Mouse (Mus musculus) forebrain, embryonic 16.5 days (tissue): ENCODE measurements around the gene Filip1l. TPM values are rescaled to one million over a fixed set of nuclear protein-coding genes. Genes with fewer than 3 reads are reported as not detected.
A peak's percentile ranks its signal among the peaks of the same experiment; 100 is the strongest.
"Not testable (repeated sequence)": the region's sequence is repeated elsewhere in the genome, so short reads cannot be mapped to it uniquely, and the experiment has no call there.

Experiments
- ATAC-seq: fragments of 200-750 bp; cut with Nextera tagmentation; 2 replicates; pipeline ENCODE4 v1.8.0; 2017; ENCODE audit warnings: mild to moderate bottlenecking, moderate library complexity
- H3K27ac ChIP-seq: fragments of 300-500 bp; sonication (generic); 2 replicates; pipeline ENCODE4 v1.5.1; 2014; ENCODE audit warnings: low read length, control low read depth
- H3K27me3 ChIP-seq: fragments of 300-500 bp; sonication (generic); replicated peaks from 2 replicates; pipeline ENCODE4 v1.6.1; 2014; ENCODE audit warnings: low read length; ENCODE audit not compliant: control insufficient read depth, insufficient read depth
- H3K36me3 ChIP-seq: fragments of 300-500 bp; sonication (generic); 2 replicates; pipeline ENCODE4 v1.6.1; 2014; ENCODE audit not compliant: control insufficient read depth, insufficient read depth
- H3K4me1 ChIP-seq: fragments of 300-500 bp; sonication (generic); replicated peaks from 2 replicates; pipeline ENCODE4 v1.6.1; 2014; ENCODE audit warnings: low read length; ENCODE audit not compliant: control insufficient read depth, insufficient read depth
- H3K4me2 ChIP-seq: fragments of 300-500 bp; sonication (generic); 2 replicates; pipeline ENCODE4 v1.6.1; 2014; ENCODE audit warnings: mild to moderate bottlenecking, low read length, control low read depth
- H3K4me3 ChIP-seq: fragments of 300-500 bp; sonication (generic); replicated peaks from 2 replicates; pipeline ENCODE4 v1.5.1; 2014; ENCODE audit warnings: mild to moderate bottlenecking, low read length, control low read depth
- H3K9ac ChIP-seq: fragments of 300-500 bp; sonication (generic); replicated peaks from 2 replicates; pipeline ENCODE4 v1.6.1; 2014; ENCODE audit warnings: low read depth, low read length, control low read depth
- H3K9me3 ChIP-seq: fragments of 300-500 bp; sonication (generic); 2 replicates; pipeline ENCODE4 v1.6.1; 2016; ENCODE audit warnings: low read length; ENCODE audit not compliant: control insufficient read depth
- WGBS: fragments of 180-500 bp; shearing (Covaris S2); extraction: QIAGEN DNeasy Blood & Tissue Kit; methylation state at CpG from one replicate; pipeline ENCODE4 v1.1.7; 2014; 5-methylcytosine and 5-hydroxymethylcytosine counted together
- polyA plus RNA-seq: library from polyadenylated mRNA; unstranded; fragments of >200 nt; fragmentation: Nextera tagmentation; extraction: Ambion mirVana; gene quantifications from 2 replicates; pipeline ENCODE4 v1.2.1, GENCODE M21; 2015

The Filip1l gene
- polyA plus RNA-seq, 1 experiment from 2014 or later: 2.2 TPM

DNA sequence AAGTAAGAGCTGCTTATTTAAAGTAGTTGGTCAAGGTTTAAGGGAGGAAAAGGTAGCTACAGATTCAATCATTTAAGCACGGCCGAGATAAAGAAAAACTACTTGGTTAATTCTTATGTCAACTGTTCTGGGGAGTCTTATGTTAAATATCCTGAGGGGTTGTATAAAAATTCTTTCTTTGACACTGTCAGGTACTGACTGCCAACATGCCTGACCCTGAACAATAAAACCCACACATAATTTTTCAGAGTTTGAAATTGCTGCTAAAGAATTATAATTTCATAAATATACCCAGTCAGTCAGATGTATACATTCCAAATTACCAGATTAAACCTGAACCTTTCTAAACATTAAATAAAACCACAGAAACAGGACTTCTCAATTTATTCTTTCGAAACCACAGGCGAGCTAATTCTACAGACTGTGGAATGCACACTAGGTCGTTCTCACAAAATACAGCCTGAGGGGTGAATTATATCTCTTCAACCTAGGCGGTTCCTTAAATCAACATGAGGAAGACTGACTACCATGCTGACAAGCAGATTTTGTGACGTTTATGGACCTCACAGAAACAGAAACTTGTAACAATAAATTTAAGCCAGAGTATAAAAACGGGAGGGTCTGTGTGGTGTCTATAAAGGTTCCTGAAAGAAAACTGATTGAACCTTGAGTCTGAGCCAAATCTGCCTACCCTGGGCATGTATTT lies 30.5 kb downstream of the Filip1l start:
- WGBS: 67% methylated on average over 8 of the region's 8 CpGs
- Histone ChIP-seq H3K27me3 (no peaks in the 10 kb centered on the region), H3K4me2 (no peak overlapping the region)

DNA sequence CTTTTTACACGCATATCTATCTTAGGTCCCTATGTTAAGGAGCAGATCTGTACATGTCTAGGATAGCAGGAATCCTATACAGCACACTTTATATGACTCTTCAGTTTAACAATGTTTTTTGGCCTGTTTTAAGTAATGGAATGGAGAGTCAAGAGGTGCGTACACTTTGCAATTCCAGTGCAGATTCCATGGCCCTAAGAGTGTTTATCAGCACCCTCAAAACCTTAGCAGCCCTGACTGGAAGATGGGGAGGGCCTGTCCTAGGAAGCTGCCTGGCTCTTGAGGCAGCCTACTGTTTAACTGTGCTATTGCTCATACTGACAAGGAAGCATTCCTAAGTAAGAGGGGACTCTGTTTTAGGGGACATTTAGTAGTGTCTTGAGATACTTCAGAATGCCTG lies 31.4 kb downstream of the Filip1l start:
- no peak for ATAC-seq
- Histone ChIP-seq H3K4me2 (no peak overlapping the region), H3K27ac (no peak overlapping the region), H3K27me3 (no peaks in the 10 kb centered on the region), H3K9me3 (no peaks in the 10 kb centered on the region), H3K4me1 (no peaks in the 10 kb centered on the region), H3K9ac (no peak overlapping the region), H3K4me3 (no peak overlapping the region), H3K36me3 (no peaks in the 10 kb centered on the region)
- 93% methylated on average over 2 of the region's 2 CpGs for WGBS

More for the DNA sequence above, 30.5 kb downstream of the Filip1l start:
- H3K4me1 ChIP-seq: no peaks in the 10 kb centered on the region
- H3K9ac ChIP-seq: no peak overlapping the region
- no peak overlapping the region for H3K4me3 ChIP-seq
- no peak for ATAC-seq
- no peaks in the 10 kb centered on the region for H3K9me3 ChIP-seq
- no peaks in the 10 kb centered on the region for H3K36me3 ChIP-seq
- no peak overlapping the region for H3K27ac ChIP-seq

DNA sequence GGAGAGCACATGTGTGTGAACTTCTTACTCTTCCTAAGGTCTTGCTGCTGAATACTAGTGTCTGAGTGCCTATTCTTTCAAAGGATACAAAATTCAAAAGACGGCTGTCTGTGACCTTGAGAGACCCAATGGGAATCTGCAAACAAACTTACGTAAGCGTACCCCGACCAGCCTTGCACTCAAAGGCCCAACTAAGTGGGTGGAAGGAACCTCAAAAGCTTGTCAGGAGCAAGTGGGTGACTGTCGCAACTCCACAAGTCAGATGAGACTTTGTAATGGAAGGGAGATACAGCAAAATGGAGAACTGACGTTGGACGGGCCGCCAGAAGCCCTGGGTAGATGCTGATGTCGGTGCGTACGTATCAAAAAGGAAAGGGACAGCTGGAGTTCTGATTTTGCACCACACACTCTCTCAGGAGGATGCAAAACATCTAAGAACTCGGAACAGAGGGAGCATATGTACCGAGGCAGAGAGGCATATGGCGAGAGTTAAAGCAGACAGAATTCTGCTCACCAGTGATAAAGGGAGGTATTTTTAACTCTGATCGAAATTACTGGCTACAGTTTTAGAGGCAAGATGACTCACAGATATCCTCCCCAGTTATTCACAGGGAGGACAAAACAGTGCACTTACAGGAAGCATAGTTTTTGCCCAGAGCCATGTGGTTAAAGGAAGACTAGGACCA lies 36.8 kb downstream of the Filip1l start:
- H3K4me3 ChIP-seq: no peak overlapping the region
- no peaks in the 10 kb centered on the region for H3K4me1 ChIP-seq
- no peak overlapping the region for H3K9ac ChIP-seq
- no peak overlapping the region for H3K27ac ChIP-seq
- H3K36me3 ChIP-seq: no peaks in the 10 kb centered on the region
- ATAC-seq: no peak
- 82% methylated on average over 15 of the region's 15 CpGs for WGBS
- no peaks in the 10 kb centered on the region for H3K27me3 ChIP-seq
- no peak overlapping the region for H3K4me2 ChIP-seq
- no peaks in the 10 kb centered on the region for H3K9me3 ChIP-seq

DNA sequence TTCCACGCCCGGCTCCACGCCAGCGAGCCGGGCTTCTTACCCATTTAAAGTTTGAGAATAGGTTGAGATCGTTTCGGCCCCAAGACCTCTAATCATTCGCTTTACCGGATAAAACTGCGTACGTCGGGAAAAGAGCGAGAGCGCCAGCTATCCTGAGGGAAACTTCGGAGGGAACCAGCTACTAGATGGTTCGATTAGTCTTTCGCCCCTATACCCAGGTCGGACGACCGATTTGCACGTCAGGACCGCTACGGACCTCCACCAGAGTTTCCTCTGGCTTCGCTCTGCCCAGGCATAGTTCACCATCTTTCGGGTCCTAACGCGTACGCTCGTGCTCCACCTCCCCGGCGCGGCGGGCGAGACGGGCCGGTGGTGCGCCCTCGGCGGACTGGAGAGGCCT lies 38.3 kb downstream of the Filip1l start:
- ATAC-seq, H3K9ac ChIP-seq, H3K9me3 ChIP-seq, H3K4me2 ChIP-seq, H3K27ac ChIP-seq, H3K36me3 ChIP-seq, H3K4me1 ChIP-seq, H3K27me3 ChIP-seq, H3K4me3 ChIP-seq: not testable (repeated sequence)
- WGBS: 25% methylated on average over 21 of the region's 39 CpGs

DNA sequence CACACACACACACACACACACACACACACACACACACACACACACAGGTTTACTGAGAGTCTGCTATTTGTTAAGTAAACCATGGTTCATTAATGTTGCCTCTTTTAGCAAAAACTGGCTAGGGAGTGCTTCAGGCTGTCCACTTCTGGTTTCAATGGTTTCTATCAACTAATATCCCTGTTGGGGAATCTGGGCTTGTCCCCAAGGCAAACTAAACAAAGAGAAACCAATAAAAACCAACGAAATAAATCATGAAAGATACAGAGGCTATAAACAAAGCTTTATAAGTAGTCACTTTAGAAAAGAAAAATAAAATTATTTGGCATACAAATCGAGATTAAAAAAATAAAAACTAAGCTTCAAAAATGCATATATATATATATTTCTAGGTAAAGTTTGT lies 39.6 kb downstream of the Filip1l start:
- Histone ChIP-seq H3K27ac (no peak overlapping the region), H3K9ac (no peak overlapping the region), H3K9me3 (no peaks in the 10 kb centered on the region), H3K4me1 (no peaks in the 10 kb centered on the region), H3K36me3 (no peaks in the 10 kb centered on the region), H3K4me3 (no peak overlapping the region), H3K4me2 (no peak overlapping the region), H3K27me3 (no peaks in the 10 kb centered on the region)
- no peak for ATAC-seq
- 83% methylated on average over 2 of the region's 2 CpGs for WGBS

DNA sequence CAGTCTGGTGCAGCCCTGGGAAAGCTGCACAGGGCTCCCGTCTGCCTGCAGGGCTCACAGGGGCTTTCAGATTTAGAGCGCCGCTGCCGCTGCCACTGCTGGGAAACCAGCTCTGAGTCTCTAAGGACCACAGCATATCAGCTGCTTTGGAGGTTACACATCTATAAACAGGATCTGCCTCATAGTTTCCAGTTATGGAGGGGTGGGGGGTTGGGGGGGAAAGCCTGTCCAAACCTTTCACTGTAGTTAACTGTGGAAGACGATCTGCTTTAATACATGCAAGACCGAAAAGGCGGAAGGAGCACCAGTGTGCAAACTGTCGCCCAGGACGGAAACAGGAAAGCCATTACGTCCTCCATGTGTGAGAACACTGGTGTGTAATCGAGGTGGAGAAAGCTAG lies 40.3 kb downstream of the Filip1l start:
- H3K4me2 ChIP-seq: no peak overlapping the region
- H3K27me3 ChIP-seq: no peaks in the 10 kb centered on the region
- no peak overlapping the region for H3K9ac ChIP-seq
- H3K4me1 ChIP-seq: no peaks in the 10 kb centered on the region
- ATAC-seq: no peak
- H3K36me3 ChIP-seq: no peaks in the 10 kb centered on the region
- WGBS: 68% methylated on average over 11 of the region's 11 CpGs
- H3K4me3 ChIP-seq: no peak overlapping the region
- H3K27ac ChIP-seq: no peak overlapping the region
- H3K9me3 ChIP-seq: no peaks in the 10 kb centered on the region

DNA sequence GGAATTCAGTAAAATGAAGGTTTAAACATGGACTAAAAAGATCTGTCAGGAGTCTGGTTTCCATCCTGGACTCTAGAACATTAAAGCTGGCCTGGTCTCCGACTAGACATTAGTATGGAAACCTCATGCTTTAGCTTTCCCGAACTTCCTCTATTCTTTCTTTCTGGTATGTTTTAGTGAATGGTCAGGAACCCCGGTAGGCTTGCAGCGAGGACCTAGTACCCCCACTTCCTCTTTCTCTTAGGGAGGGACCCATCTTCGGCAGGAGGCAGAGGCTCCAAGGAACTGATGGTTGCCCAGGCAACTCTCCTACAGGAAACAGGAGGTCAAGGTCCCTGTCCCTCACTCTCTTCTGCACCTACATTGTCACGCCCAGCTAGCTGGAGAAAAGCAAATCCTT lies 43.4 kb downstream of the Filip1l start:
- H3K4me3 ChIP-seq: no peak overlapping the region
- H3K27ac ChIP-seq: no peak overlapping the region
- no peak overlapping the region for H3K4me2 ChIP-seq
- H3K36me3 ChIP-seq: no peaks in the 10 kb centered on the region
- no peak overlapping the region for H3K9ac ChIP-seq
- no peaks in the 10 kb centered on the region for H3K27me3 ChIP-seq
- H3K4me1 ChIP-seq: no peaks in the 10 kb centered on the region
- no peak for ATAC-seq
- no peaks in the 10 kb centered on the region for H3K9me3 ChIP-seq
- WGBS: 81% methylated on average over 6 of the region's 6 CpGs

DNA sequence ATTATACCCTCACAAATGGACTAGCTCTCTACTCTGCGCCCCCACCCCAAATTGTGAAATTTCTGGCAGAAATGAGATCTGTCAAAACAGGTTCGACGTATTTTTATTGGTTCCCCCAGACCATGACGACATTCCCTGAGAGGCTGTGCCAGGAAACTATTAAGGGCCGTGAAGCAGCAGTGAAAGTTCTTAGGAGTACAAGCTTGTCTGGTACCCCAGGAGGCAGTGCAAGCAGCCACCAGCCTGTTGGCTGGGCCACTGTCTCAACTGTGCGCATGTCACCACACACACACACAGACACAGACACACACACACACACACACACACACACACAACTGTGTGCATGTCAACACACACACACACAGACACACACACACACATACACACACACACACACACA lies 45.0 kb downstream of the Filip1l start:
- 77% methylated on average over 6 of the region's 6 CpGs for WGBS
- Histone ChIP-seq H3K27me3 (no peaks in the 10 kb centered on the region), H3K4me3 (no peak overlapping the region), H3K4me1 (no peaks in the 10 kb centered on the region), H3K27ac (no peak overlapping the region), H3K36me3 (no peaks in the 10 kb centered on the region), H3K9me3 (no peaks in the 10 kb centered on the region), H3K4me2 (no peak overlapping the region), H3K9ac (no peak overlapping the region)
- ATAC-seq: no peak; the same call in 1 of the 2 replicates

DNA sequence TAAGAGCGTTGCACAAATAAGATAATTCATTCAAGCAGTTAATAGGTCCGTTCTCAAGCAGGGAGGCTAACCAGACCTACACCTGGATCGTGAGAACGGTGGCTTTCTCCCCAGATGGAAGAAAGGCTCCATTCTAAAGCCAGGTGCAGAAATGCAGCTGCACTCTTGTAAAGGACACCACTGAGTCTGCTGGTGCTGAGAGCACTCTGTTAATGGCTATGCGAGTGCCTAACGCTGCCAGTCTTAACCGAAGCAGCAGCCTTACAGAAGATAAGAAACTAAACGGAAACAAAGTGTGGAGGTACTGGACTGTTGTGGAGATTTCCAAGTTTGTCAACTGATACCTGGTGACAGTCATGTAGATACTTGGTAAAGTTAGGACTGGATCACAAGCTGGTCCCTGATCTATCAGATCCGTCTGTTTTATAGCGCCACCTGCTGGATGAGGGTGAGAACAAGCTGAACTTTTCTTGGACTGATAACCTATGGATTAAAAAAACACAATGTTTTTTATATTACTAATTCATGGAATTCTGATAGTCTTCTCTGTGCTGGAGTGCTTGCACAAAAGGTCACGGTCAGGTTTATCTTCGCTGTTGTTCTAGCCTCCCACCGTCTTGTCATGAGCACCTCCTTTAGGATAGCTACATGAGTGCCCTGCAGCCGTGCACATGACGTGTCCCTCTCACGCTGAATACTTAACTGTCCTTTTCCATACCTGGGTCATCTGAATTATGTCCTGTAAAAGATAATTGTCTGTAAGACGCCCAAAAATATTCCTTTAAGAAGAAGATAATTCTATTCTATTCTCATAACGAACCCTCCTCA lies 45.7 kb downstream of the Filip1l start:
- no peak overlapping the region for H3K4me3 ChIP-seq
- H3K4me2 ChIP-seq: no peak overlapping the region
- no peaks in the 10 kb centered on the region for H3K36me3 ChIP-seq
- H3K9ac ChIP-seq: no peak overlapping the region
- WGBS: 50% methylated on average over 18 of the region's 18 CpGs
- no peaks in the 10 kb centered on the region for H3K9me3 ChIP-seq
- peak; percentile 71 for ATAC-seq
- no peaks in the 10 kb centered on the region for H3K27me3 ChIP-seq
- no peaks in the 10 kb centered on the region for H3K4me1 ChIP-seq
- H3K27ac ChIP-seq: no peak overlapping the region
